Mouse (Mus musculus): ENCODE results near the gene Abhd14b.

GRCm38 (mm10) chr9:106473081-106473752 is 26.0 kb downstream of the Abhd14b start:
- TF ChIP-seq CTCF (IDR thresholded peaks at IDR 0.05; ENCODE audit: insufficient read depth, low read length) (no peak), POLR2A (IDR thresholded peaks at IDR 0.05; ENCODE audit: borderline replicate concordance, extremely low read depth, low read depth, low read length) (no peak)

Measured in lung, adult 2 months (tissue).